Mouse (Mus musculus): ENCODE data around the gene Cgnl1.

DNA sequence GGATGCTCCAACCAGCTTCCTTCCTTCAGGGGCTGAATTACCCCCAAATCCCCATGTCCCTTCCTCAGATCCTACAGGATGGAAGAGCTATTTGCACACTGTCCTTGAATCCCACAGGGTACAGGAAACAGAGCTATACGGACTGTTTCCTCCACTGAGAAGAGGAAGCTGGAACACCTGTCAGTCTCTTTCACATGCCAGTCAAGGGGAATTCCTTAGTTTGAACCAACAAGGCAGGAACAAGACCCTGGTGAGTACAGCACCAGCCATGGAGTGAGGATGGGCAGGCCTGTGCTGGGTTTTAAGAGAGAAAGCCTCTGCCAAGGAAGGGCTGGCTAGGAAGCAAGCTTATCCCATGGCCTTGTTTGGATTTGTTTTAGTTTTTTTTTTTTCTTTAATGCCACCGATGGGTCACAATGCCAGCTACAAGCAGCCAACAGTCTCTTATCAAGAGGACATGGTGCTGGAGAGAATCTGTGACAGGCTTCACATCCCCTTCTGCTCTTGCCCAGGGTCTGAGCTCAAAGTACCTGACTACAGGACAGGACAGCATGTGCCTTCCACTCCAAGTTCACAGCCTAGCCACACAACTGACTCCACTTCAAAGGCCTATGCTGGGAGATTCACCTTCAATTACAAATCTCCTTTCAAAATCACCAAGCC lies 182.3 kb downstream of the Cgnl1 start:
- TF ChIP-seq CTCF (IDR thresholded peaks at IDR 0.05; ENCODE audit: control insufficient read depth, insufficient read depth, insufficient replicate concordance, low read depth, low read length), result no peak
- no peak for TF ChIP-seq POLR2A (IDR thresholded peaks at IDR 0.05; ENCODE audit: control insufficient read depth, low read depth, low read length)

All from testis, adult 2 months (tissue).